Mouse (Mus musculus) thymus, adult 2 months (tissue): ENCODE measurements at regions not wholly inside any gene's neighbourhood (a gene's known extent, or its start where the extent isn't known, plus 50 kb on each side); places are given as distances from the start of the nearest gene placed in this dataset.

Source experiments
- DNase-seq: peaks from one replicate; pipeline ENCODE4 v3.0.0; 2021
- H3K27ac ChIP-seq: fragments of 200-500 bp; 2 replicates; pipeline ENCODE4 v1.5.1; 2012; ENCODE audit warnings: low read length, control low read depth; ENCODE audit not compliant: control insufficient read depth, insufficient read depth
- H3K27me3 ChIP-seq: fragments of 200-500 bp; 2 replicates; pipeline ENCODE4 v1.6.1; 2012; ENCODE audit warnings: mild to moderate bottlenecking, low read length, moderate library complexity, mixed read lengths; ENCODE audit not compliant: control insufficient read depth, insufficient read depth
- H3K36me3 ChIP-seq: fragments of 200-500 bp; 2 replicates; pipeline ENCODE4 v1.6.1; 2012; ENCODE audit warnings: mild to moderate bottlenecking, low read length, moderate library complexity; ENCODE audit not compliant: control insufficient read depth, insufficient read depth
- H3K4me1 ChIP-seq: fragments of 200-500 bp; replicated peaks from 2 replicates; pipeline ENCODE4 v1.6.1; 2012; ENCODE audit warnings: low read length; ENCODE audit not compliant: control insufficient read depth, insufficient read depth
- H3K4me3 ChIP-seq: fragments of 200-500 bp; 2 replicates; pipeline ENCODE4 v1.5.1; 2012; ENCODE audit warnings: mild to moderate bottlenecking, low read length, control low read depth, moderate library complexity; ENCODE audit not compliant: control insufficient read depth, insufficient read depth
- CTCF ChIP-seq: fragments of 200-500 bp; IDR thresholded peaks from 2 replicates; pipeline ENCODE4 v1.5.1; 2012; ENCODE audit warnings: mild to moderate bottlenecking, control low read depth, low read length, moderate library complexity, borderline replicate concordance; ENCODE audit not compliant: control insufficient read depth, poor library complexity, insufficient read depth; ENCODE audit errors: extremely low read depth
- POLR2A ChIP-seq: fragments of 200-500 bp; IDR thresholded peaks from 2 replicates; pipeline ENCODE4 v1.6.1; 2012; ENCODE audit warnings: mild to moderate bottlenecking, low read length, control low read depth, moderate library complexity; ENCODE audit not compliant: control insufficient read depth, poor library complexity, insufficient read depth; ENCODE audit errors: extremely low read depth
- WGBS: fragments of 180-500 bp; shearing (Covaris S2); methylation state at CpG from one replicate; pipeline ENCODE4 v1.1.7; 2018; 5-methylcytosine and 5-hydroxymethylcytosine counted together

DNA sequence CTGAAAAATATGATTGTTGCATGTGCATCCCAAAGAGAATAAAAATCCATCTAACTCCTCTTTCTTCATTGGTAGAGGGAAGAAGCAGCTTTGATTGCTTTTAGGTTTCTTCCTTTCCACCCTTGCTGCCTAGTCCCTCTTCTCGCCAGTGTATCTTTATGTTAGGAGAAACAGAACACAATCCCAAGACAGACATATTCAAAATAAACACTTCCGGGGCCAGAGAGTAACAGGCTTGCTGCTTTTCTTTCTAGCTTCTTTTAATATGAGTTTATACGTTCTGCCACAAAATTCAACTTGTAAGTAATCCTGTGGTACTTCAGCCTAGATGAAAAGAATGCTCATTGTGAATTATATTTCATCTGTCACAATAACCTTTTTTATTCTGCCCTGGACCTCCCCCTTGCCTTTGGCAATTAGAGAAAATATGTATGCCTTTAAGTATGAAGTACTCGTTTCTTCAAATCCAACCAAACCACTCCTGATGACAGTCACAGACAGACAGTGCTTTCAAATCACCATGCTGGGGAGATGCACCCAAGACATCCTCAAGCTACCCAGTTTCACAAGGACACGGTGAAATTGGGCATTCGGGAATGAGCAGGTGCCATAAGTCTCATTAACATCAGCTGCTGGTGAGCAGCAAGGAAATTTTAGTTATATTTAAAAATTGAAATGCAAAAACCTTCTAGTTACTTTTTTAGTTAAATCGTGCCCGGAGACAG, 181.6 kb downstream of the Gm11146 start:
- Histone ChIP-seq H3K27ac (no peak overlapping the region), H3K27me3 (no peaks in the 10 kb centered on the region), H3K4me3 (no peak overlapping the region), H3K36me3 (no peaks in the 10 kb centered on the region), H3K4me1 (no peaks in the 10 kb centered on the region)
- WGBS, result 94% methylated on average over 8 of the region's 8 CpGs
- no peak for DNase-seq
- no peak for TF ChIP-seq POLR2A
- TF ChIP-seq CTCF, result no peak

DNA sequence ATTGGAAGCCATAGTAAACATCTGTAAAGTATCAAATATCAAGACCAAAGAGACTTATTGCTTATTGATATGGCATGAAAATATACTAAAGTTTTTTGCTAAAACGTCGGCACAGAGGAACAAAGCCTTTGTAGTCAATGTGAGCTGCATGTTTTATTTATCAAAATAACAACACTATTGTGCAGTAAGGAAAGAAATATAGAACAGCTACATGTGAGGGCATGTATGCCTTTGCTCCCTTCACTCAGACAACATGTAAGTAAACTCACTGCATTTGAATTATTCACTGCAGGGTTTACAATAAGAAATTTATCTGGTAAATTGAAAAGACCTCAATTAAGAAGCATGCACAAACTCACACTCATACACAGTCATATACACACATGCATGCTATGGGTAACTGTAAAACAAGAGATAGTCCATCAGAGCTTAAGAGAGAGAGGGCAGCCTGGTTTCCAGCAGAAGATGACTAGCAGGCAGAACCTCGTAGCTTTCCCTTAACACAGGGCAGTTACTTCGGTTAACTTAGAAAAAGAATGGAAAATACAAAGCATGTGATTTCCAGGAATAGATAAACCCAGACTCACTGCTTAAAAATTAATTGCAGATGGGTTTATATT, 182.7 kb downstream of the Gm11146 start:
- no peak overlapping the region for H3K27ac ChIP-seq
- no peaks in the 10 kb centered on the region for H3K27me3 ChIP-seq
- H3K36me3 ChIP-seq, result no peaks in the 10 kb centered on the region
- H3K4me1 ChIP-seq, result no peaks in the 10 kb centered on the region
- DNase-seq, result no peak
- no peak overlapping the region for H3K4me3 ChIP-seq
- TF ChIP-seq CTCF (no peak), POLR2A (no peak)
- WGBS, result 88% methylated on average over 4 of the region's 4 CpGs

DNA sequence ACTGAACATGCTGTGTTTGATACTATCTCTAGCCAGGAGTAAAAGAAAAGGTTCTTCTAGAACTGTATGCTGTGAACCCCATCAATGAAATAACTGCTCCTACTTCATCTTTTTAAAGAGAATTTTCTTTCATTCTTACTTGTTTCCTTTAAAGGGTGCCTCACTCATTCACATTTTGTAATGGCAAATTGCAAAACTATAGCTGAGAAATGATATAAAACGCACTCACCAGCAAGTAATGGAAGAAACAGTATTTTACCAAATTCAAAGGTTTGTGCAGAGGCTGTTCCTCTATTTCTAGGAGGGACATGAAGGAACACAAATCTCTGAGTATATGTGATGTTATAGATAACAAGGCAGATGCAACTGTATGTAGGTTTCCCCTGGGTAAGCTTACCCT, 183.4 kb downstream of the Gm11146 start:
- TF ChIP-seq CTCF (no peak), POLR2A (no peak)
- WGBS, result 95% methylated on average over 1 of the region's 1 CpGs
- Histone ChIP-seq H3K27ac (no peak overlapping the region), H3K4me1 (no peaks in the 10 kb centered on the region), H3K4me3 (no peak overlapping the region), H3K27me3 (no peaks in the 10 kb centered on the region), H3K36me3 (no peaks in the 10 kb centered on the region)
- DNase-seq, result no peak

DNA sequence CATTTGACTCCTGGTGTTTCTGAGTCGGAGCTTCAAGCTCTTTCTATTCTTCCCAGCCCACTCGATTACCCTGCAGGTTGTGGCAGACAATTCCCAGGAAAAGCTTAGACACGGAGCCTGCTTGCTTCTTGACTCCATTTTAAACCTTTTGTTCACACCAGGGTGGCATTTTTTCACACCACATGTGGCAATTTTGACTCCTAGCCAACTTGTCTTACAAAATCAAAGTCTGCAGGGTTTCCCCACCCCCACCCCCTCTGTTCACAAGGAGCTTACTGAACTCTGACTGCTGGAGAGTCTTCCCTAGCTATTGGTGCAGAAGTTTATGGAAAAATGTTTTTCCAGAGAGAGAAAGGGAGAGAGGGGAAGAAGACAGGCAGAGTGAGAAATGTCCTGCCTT, 184.1 kb downstream of the Gm11146 start:
- H3K36me3 ChIP-seq, result no peaks in the 10 kb centered on the region
- TF ChIP-seq CTCF, result no peak
- no peak for TF ChIP-seq POLR2A
- no peaks in the 10 kb centered on the region for H3K4me1 ChIP-seq
- no peaks in the 10 kb centered on the region for H3K27me3 ChIP-seq
- DNase-seq, result no peak
- H3K27ac ChIP-seq, result no peak overlapping the region
- WGBS, result 84% methylated on average over 3 of the region's 3 CpGs
- H3K4me3 ChIP-seq, result no peak overlapping the region

DNA sequence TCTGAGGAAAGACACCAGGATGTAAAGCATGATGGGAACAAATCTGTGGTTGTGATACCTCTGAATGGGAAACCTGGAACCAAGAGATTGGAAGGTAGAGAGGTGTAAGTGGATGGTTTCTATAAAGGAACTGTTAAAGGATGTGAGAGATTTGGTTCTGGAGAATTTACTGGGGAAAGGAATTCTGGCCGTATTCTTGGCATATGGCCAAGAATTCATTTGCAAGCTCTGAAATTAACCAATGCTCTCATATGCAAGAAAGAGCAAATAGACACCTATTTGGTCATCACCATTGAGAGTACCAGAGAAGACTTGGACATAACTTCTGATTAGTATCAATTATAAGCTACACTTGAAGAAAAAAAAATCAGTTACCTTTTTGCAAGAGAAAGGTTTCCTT, 187.3 kb downstream of the Gm11146 start:
- H3K4me1 ChIP-seq, result no peaks in the 10 kb centered on the region
- H3K36me3 ChIP-seq, result no peaks in the 10 kb centered on the region
- no peak overlapping the region for H3K27ac ChIP-seq
- no peak overlapping the region for H3K4me3 ChIP-seq
- WGBS, result 78% methylated on average over 1 of the region's 1 CpGs
- TF ChIP-seq POLR2A (no peak), CTCF (no peak)
- DNase-seq, result no peak
- H3K27me3 ChIP-seq, result no peaks in the 10 kb centered on the region

DNA sequence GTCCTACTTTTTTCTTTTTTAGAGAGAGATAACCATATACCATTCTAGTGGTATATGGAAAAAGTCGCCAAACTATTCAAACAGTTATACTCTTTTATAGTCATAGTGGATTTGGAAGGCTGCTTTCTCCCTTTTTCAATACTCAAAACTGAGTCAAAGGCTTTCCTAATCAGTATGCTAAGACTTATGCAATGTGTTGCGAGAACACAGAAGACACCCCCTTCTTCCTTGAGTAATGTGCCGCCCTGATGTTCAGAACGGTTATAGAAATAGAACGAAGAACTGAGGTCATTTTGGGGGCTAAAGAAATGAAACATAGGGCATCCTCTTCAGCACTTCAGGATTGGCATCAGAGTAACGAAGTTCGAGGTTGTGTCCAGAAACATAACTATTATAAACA, 192.7 kb downstream of the Gm11146 start:
- H3K27me3 ChIP-seq, result no peaks in the 10 kb centered on the region
- WGBS, result 95% methylated on average over 7 of the region's 7 CpGs
- H3K36me3 ChIP-seq, result no peaks in the 10 kb centered on the region
- H3K4me1 ChIP-seq, result no peaks in the 10 kb centered on the region
- no peak for DNase-seq
- H3K27ac ChIP-seq, result no peak overlapping the region
- TF ChIP-seq CTCF (no peak), POLR2A (no peak)
- H3K4me3 ChIP-seq, result no peak overlapping the region
